ENCODE assay signal across 13 mouse cellular contexts in the genomic region with DNA sequence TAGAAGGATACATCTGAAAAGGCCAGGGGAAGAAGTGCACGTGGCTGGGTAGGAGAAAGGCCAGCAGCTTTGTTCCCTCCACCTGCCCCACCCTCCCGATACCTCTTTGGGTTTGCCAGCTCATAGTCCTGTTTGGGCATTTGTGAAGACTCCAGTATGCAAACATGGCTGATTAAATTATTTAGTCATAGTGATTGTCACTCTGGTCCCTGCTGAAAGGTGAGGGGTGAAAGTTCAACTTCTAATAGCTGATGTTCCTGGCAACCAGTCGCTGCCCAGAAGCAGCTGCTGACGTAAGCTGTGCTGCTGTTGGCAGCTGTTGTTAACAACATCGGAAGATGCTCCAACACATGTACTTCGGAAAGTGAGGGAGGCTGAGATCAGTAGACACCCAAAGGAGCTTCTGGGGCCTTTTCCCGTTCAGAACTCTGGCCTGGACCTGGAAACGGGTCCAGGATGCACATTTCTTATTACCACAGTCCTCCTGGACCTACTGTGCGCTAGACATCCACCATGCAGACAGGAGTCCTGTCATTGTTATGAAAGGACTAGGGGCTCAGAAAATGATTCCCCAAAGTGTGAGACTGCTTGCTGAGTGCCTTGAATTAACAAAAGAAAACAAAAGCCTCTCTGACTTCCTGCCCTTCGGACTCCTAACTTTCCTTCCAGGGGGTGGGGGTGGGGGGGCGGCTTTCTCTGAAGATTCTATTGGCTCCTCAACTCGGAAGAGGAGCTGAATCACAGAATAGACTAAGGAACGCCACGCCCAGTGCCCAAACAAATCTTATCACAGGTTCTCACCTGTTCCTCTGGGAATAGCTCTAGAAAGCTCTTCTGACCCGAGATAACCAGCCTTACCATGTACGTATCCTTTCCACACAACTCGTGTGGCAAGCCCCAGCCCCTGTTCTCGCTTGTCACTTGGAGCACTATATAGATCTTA. TPM values are rescaled to one million over a fixed set of nuclear protein-coding genes. Genes with fewer than 3 reads are reported as not detected.
DNase-seq lines count a peak whose midpoint lies in the region; ATAC-seq and TF ChIP-seq lines count a peak whose summit lies in the region.
"Had no signal": no experiment of that assay in that cellular context is flagged by ENCODE, and none has a peak within 500 bp of the region (broad histone marks: within the 10 kb centered on the region; RNA-seq: fewer than 3 reads in every experiment).

No protein-coding gene starts in this region.

- TF ChIP-seq POLR2A in CH12.LX (IDR thresholded peaks at IDR 0.05; ENCODE audit: low read depth, low read length), result no peak

- no peaks in the 10 kb centered on the region for H3K9me3 ChIP-seq in CH12.LX (replicated peaks; ENCODE audit: low read length)
- H3K9me3 ChIP-seq in liver, postnatal 0 days (ENCODE audit: low read length), result no peaks in the 10 kb centered on the region
- H3K9me3 ChIP-seq in forebrain, embryonic 13.5 days (replicated peaks), result no peaks in the 10 kb centered on the region
- H3K9me3 ChIP-seq: midbrain, embryonic 10.5 days; neural tube, embryonic 13.5 days had no signal

- TF ChIP-seq EP300 in CH12.LX (IDR thresholded peaks at IDR 0.05; ENCODE audit: low read length), result no peak
- 0 out of 2 replicates have a peak, but pooled peaks have one; percentile 19 for TF ChIP-seq EP300 in liver, postnatal 0 days (IDR thresholded peaks at IDR 0.05; ENCODE audit: low read depth)

- DNase-seq in heart, adult 11 months, result peak; percentile 95
- no peak for DNase-seq in heart, postnatal 25 days (ENCODE audit: low spot score)
- DNase-seq in CH12.LX (ENCODE audit: extremely low read depth), result no peak
- DNase-seq in c-Kit-positive CD71-positive TER-119-negative erythroid progenitor cells, embryonic 14.5 days (ENCODE audit: low read depth), result peak; percentile 42
- no peak for DNase-seq in liver, postnatal 0 days
- DNase-seq in adrenal gland, adult 2 months, result no peak
- DNase-seq in frontal cortex, postnatal 14 days (ENCODE audit: low spot score in 2 of 2), result no peak
- DNase-seq: cerebellum, postnatal 14 days had no signal

- dilution Hi-C loops in CH12.LX (cut with MboI; ENCODE audit: extremely low pct_ligation_motif_present, extremely low pct_unique_long_range_greater_than_20kb, low sequenced_read_pairs), result no loop called here

- no peaks in the 10 kb centered on the region for H3K79me2 ChIP-seq in CH12.LX (replicated peaks; ENCODE audit: control insufficient read depth, extremely low read depth, insufficient read depth, poor library complexity, severe bottlenecking)

- intact Hi-C loops in heart, postnatal 25 days (cut with DNase I), result no loop called here

- in situ Hi-C loops in CH12.LX (cut with MboI; ENCODE audit: low pct_ligation_motif_present, low pct_unique_long_range_greater_than_20kb, low sequenced_read_pairs), result no loop called here

- H3K4me1 ChIP-seq in CH12.LX (ENCODE audit: control insufficient read depth in 1 of 2, insufficient read depth in 2 of 2), result peaks cover 0 to 17% of the 10 kb centered on the region in 2 experiments; a peak in 2 of 4 replicates
- peaks cover 5% of the 10 kb centered on the region for H3K4me1 ChIP-seq in liver, postnatal 0 days (ENCODE audit: insufficient read depth)
- peaks cover 13% of the 10 kb centered on the region for H3K4me1 ChIP-seq in forebrain, embryonic 13.5 days

- no peak overlapping the region for H3K4me3 ChIP-seq in CH12.LX (replicated peaks in 1 of 3; ENCODE audit: low read depth in 2 of 3, low read length in 2 of 3, poor library complexity in 1 of 3)
- H3K4me3 ChIP-seq in liver, postnatal 0 days (ENCODE audit: low read depth, low read length), result no peak overlapping the region
- H3K4me3 ChIP-seq in forebrain, embryonic 13.5 days, result no peak overlapping the region
- H3K4me3 ChIP-seq: embryonic facial prominence, embryonic 13.5 days; limb, embryonic 13.5 days; midbrain, embryonic 10.5 days; neural tube, embryonic 13.5 days had no signal

- TF ChIP-seq CTCF in CH12.LX (conservative IDR thresholded peaks at IDR 0.05 in 1 of 2, IDR thresholded peaks at IDR 0.05 in 1 of 2; ENCODE audit: low read depth in 2 of 2, low read length in 2 of 2), result no peak
- no peak for TF ChIP-seq CTCF in liver, postnatal 0 days (IDR thresholded peaks at IDR 0.05; ENCODE audit: low read depth)

- no peak overlapping the region for H3K9ac ChIP-seq in CH12.LX (ENCODE audit: insufficient read depth, low read depth)
- no peak overlapping the region for H3K9ac ChIP-seq in liver, postnatal 0 days (replicated peaks)
- no peak overlapping the region for H3K9ac ChIP-seq in forebrain, embryonic 13.5 days
- H3K9ac ChIP-seq: embryonic facial prominence, embryonic 13.5 days; limb, embryonic 13.5 days; neural tube, embryonic 13.5 days had no signal

- no peak overlapping the region for H3K4me2 ChIP-seq in CH12.LX (ENCODE audit: insufficient read depth, low read depth, poor library complexity, severe bottlenecking)
- H3K4me2 ChIP-seq in liver, postnatal 0 days (ENCODE audit: low read depth, low read length), result no peak overlapping the region
- no peak overlapping the region for H3K4me2 ChIP-seq in forebrain, embryonic 13.5 days
- H3K4me2 ChIP-seq: embryonic facial prominence, embryonic 13.5 days; limb, embryonic 13.5 days; neural tube, embryonic 13.5 days had no signal

- H3K27me3 ChIP-seq in CH12.LX (replicated peaks), result no peaks in the 10 kb centered on the region
- H3K27me3 ChIP-seq in liver, postnatal 0 days (ENCODE audit: insufficient read depth, low read length), result no peaks in the 10 kb centered on the region
- no peaks in the 10 kb centered on the region for H3K27me3 ChIP-seq in forebrain, embryonic 13.5 days
- H3K27me3 ChIP-seq: embryonic facial prominence, embryonic 13.5 days; limb, embryonic 13.5 days; neural tube, embryonic 13.5 days had no signal

- no peak for TF ChIP-seq RAD21 in CH12.LX (IDR thresholded peaks at IDR 0.05; ENCODE audit: low read depth, low read length)

- 51% methylated on average over 18 of the region's 18 CpGs for WGBS in liver, postnatal 0 days (ENCODE audit: insufficient replicate concordance)
- 68% methylated on average over 18 of the region's 18 CpGs for WGBS in forebrain, embryonic 13.5 days

- no peak overlapping the region for H3K27ac ChIP-seq in CH12.LX (ENCODE audit: insufficient read depth, low read depth)
- H3K27ac ChIP-seq in liver, postnatal 0 days (ENCODE audit: low read depth), result 0 out of 2 replicates have a peak overlapping the region, but pooled peaks have one; percentile 12
- H3K27ac ChIP-seq in forebrain, embryonic 13.5 days, result no peak overlapping the region
- H3K27ac ChIP-seq: embryonic facial prominence, embryonic 13.5 days; limb, embryonic 13.5 days; midbrain, embryonic 10.5 days; neural tube, embryonic 13.5 days had no signal

- peak; percentile 73 for ATAC-seq in liver, postnatal 0 days
- no peak for ATAC-seq in forebrain, embryonic 13.5 days

- H3K36me3 ChIP-seq in CH12.LX (replicated peaks in 1 of 2; ENCODE audit: control insufficient read depth in 1 of 2, insufficient read depth in 1 of 2, low read length in 1 of 2), result no peaks in the 10 kb centered on the region
- no peaks in the 10 kb centered on the region for H3K36me3 ChIP-seq in liver, postnatal 0 days (replicated peaks; ENCODE audit: insufficient read depth, low read length)
- no peaks in the 10 kb centered on the region for H3K36me3 ChIP-seq in forebrain, embryonic 13.5 days (ENCODE audit: poor library complexity, severe bottlenecking)
- H3K36me3 ChIP-seq: embryonic facial prominence, embryonic 13.5 days; limb, embryonic 13.5 days; midbrain, embryonic 10.5 days; neural tube, embryonic 13.5 days had no signal

TF ChIP-seq in CH12.LX, 34 proteins besides CTCF, POLR2A, EP300 and RAD21:
- TF ChIP-seq POLR2AphosphoS2 (IDR thresholded peaks at IDR 0.05; ENCODE audit: low read depth, low read length) (no peak), CHD1 (IDR thresholded peaks at IDR 0.05; ENCODE audit: low read depth, low read length) (no peak), ZKSCAN1 (IDR thresholded peaks at IDR 0.05; ENCODE audit: borderline replicate concordance, low read depth, low read length) (peak; percentile 26; the same call in 1 of the 2 replicates)

RNA-seq across cellular contexts. Expression of a gene that starts 9.1 kb away (rescaled TPM):
- total RNA-seq in heart, postnatal 25 days (2021), result 1 to 10 TPM; 3.6 to 4.0 TPM
- 0.50 and 0.81 TPM in 2 replicates for total RNA-seq in CH12.LX (2012; rRNA removed)
- 0.12 and 0.19 TPM in 2 replicates for total RNA-seq in CH12.LX (2014; rRNA removed)
- 0.27 and 0.46 TPM in 2 replicates for polyA plus RNA-seq in CH12.LX (2012; ENCODE audit: insufficient read length, low read depth)
- polyA plus RNA-seq in liver, postnatal 0 days (2015; fragmentation: Nextera tagmentation; extraction: Ambion mirVana), result 1.1 and 1.2 TPM in 2 replicates
- 5.3 and 6.1 TPM in 2 replicates for polyA plus RNA-seq in forebrain, embryonic 13.5 days (2015; fragmentation: Nextera tagmentation; extraction: Ambion mirVana)
- 10 to 100 TPM in 1 of 2 experiments, 1 to 10 TPM in 1; 7.3 to 11.4 TPM for total RNA-seq in adrenal gland, adult 2 months (2021)
- 5.3 and 5.6 TPM in 2 replicates for polyA plus RNA-seq in adrenal gland, adult 2 months (2012; rRNA removed)

RNA-seq across cellular contexts. Expression of a gene that starts 9.4 kb away (rescaled TPM):
- total RNA-seq in heart, postnatal 25 days (2021), result under 1 TPM; 0.61 to 0.65 TPM
- 0.92 and 1.8 TPM in 2 replicates for total RNA-seq in CH12.LX (2012; rRNA removed)
- 0.77 and 1.3 TPM in 2 replicates for total RNA-seq in CH12.LX (2014; rRNA removed)
- 1.2 and 1.6 TPM in 2 replicates for polyA plus RNA-seq in CH12.LX (2012; ENCODE audit: insufficient read length, low read depth)
- polyA plus RNA-seq in liver, postnatal 0 days (2015; fragmentation: Nextera tagmentation; extraction: Ambion mirVana), result 0.14 and 0.18 TPM in 2 replicates
- polyA plus RNA-seq in forebrain, embryonic 13.5 days (2015; fragmentation: Nextera tagmentation; extraction: Ambion mirVana), result 2.9 TPM in 2 replicates
- total RNA-seq in adrenal gland, adult 2 months (2021), result 1 to 10 TPM; 7.0 to 8.5 TPM
- 8.4 and 11.1 TPM in 2 replicates for polyA plus RNA-seq in adrenal gland, adult 2 months (2012; rRNA removed)

RNA-seq across cellular contexts. Expression of a gene that starts 30.2 kb away (rescaled TPM):
- 1 to 10 TPM; 4.8 to 5.4 TPM for total RNA-seq in heart, postnatal 25 days (2021)
- total RNA-seq in CH12.LX (2012; rRNA removed), result 14.3 and 16.2 TPM in 2 replicates
- total RNA-seq in CH12.LX (2014; rRNA removed), result 20.5 and 24.2 TPM in 2 replicates
- 42.6 and 48.4 TPM in 2 replicates for polyA plus RNA-seq in CH12.LX (2012; ENCODE audit: insufficient read length, low read depth)
- 14.5 and 16.2 TPM in 2 replicates for polyA plus RNA-seq in liver, postnatal 0 days (2015; fragmentation: Nextera tagmentation; extraction: Ambion mirVana)
- polyA plus RNA-seq in forebrain, embryonic 13.5 days (2015; fragmentation: Nextera tagmentation; extraction: Ambion mirVana), result 28.3 and 30.8 TPM in 2 replicates
- total RNA-seq in adrenal gland, adult 2 months (2021), result 10 to 100 TPM; 15.2 to 16.6 TPM
- polyA plus RNA-seq in adrenal gland, adult 2 months (2012; rRNA removed), result 6.0 and 7.3 TPM in 2 replicates

RNA-seq across cellular contexts. Expression of a gene that starts 58.6 kb away (rescaled TPM):
- total RNA-seq in heart, postnatal 25 days (2021), result 100 to 1,000 TPM; 521 to 565 TPM
- total RNA-seq in CH12.LX (2012; rRNA removed) (202 and 217 TPM in 2 replicates), CH12.LX (2014; rRNA removed) (349 and 352 TPM in 2 replicates)
- 277 and 352 TPM in 2 replicates for polyA plus RNA-seq in CH12.LX (2012; ENCODE audit: insufficient read length, low read depth)
- polyA plus RNA-seq in liver, postnatal 0 days (2015; fragmentation: Nextera tagmentation; extraction: Ambion mirVana), result 323 and 339 TPM in 2 replicates
- polyA plus RNA-seq in forebrain, embryonic 13.5 days (2015; fragmentation: Nextera tagmentation; extraction: Ambion mirVana), result 422 and 512 TPM in 2 replicates
- total RNA-seq in adrenal gland, adult 2 months (2021), result 100 to 1,000 TPM; 263 to 364 TPM
- polyA plus RNA-seq in adrenal gland, adult 2 months (2012; rRNA removed), result 264 and 287 TPM in 2 replicates

Comparison
In these comparisons a context has a peak if more than half of its experiments do, and no peak if none do; other contexts are left out.
1. DNase-seq: peak in heart, adult 11 months (single experiment) and c-Kit-positive CD71-positive TER-119-negative erythroid progenitor cells, embryonic 14.5 days (single experiment); none in heart, postnatal 25 days (single experiment), CH12.LX (single experiment), liver, postnatal 0 days (single experiment), adrenal gland, adult 2 months (single experiment) and frontal cortex, postnatal 14 days (0 of 2).